Mouse (Mus musculus): Measurements from ENCODE around the gene Ucn. TPM values are rescaled to one million over a fixed set of nuclear protein-coding genes. Genes with fewer than 3 reads are reported as not detected.

Ucn gene
- total and polyA plus RNA-seq, 3 experiments, result not detected

DNA sequence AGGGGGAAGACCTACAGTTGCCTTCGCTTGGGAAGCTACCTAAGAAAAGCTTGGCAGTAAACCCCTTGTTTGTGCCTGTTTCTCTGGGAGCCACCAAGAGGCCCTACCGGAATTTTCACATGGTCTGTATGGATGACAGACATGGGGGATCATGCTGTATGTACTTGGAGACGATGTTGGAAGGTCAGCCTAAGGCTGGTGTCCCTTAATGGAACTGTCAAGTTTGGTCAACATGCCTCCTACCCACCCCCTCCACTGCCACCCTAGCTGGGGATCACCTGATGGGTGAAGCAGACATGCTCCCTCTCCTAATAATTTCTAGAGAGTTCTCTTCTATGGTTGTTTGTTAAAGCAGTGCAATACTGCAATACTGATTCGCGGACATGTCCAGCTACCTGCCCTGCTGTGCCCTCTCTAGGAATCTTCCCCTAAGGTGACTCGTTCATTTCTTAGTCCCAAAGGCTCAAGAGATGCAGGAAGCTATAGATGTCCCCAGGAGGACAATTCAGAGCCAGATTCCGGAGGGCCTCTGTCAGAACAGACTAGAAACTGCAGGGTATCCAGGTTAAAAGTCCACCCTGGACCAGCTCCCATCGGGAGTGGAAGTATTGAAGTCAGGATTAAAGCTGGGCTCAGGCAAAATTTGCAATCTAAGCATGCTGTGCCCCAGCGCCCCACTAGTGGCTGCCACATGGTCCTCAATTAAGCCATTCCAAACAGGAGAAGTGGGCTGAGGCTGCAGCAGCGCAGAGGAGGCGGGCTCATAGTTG is 42.7 kb downstream of the Ucn start:
- Histone ChIP-seq H3K9me3 (replicated peaks; ENCODE audit: insufficient read depth, low read length) (no peaks in the 10 kb centered on the region), H3K36me3 (ENCODE audit: control insufficient read depth in 1 of 2, insufficient read depth in 2 of 2, low read length in 2 of 2) (no peaks in the 10 kb centered on the region), H3K9ac (ENCODE audit: control insufficient read depth, low read depth, low read length, poor library complexity, severe bottlenecking) (no peak overlapping the region), H3K27me3 (ENCODE audit: control insufficient read depth in 1 of 2, insufficient read depth in 2 of 2, low read length in 2 of 2) (peaks cover 2 to 7% of the 10 kb centered on the region in 2 experiments), H3K79me2 (ENCODE audit: control insufficient read depth, insufficient read depth, low read length, poor library complexity) (no peaks in the 10 kb centered on the region), H3K4me3 (ENCODE audit: control insufficient read depth in 1 of 2, insufficient read depth in 1 of 2, low read depth in 2 of 2, low read length in 2 of 2) (peak overlapping the region; percentile 7 to 34; a peak in 2 of 4 replicates), H3K27ac (ENCODE audit: control insufficient read depth, low read depth, low read length) (no peak overlapping the region), H3K4me1 (ENCODE audit: control insufficient read depth in 1 of 2, insufficient read depth in 2 of 2, low read length in 2 of 2) (no peaks in the 10 kb centered on the region)
- TF ChIP-seq GABPA (IDR thresholded peaks at IDR 0.05; ENCODE audit: low read depth, low read length) (no peak), SMC3 (IDR thresholded peaks at IDR 0.05; ENCODE audit: low read depth, low read length) (no peak), RCOR1 (IDR thresholded peaks at IDR 0.05; ENCODE audit: low read depth, low read length) (no peak), KAT2A (conservative IDR thresholded peaks at IDR 0.05; ENCODE audit: low read depth, low read length) (no peak), NRF1 (IDR thresholded peaks at IDR 0.05; ENCODE audit: insufficient read depth, low read depth, low read length, poor library complexity, severe bottlenecking) (no peak), ZC3H11A (IDR thresholded peaks at IDR 0.05; ENCODE audit: low read depth, low read length) (no peak), GATA1 (IDR thresholded peaks at IDR 0.05; ENCODE audit: low read depth, low read length) (no peak), CHD2 (IDR thresholded peaks at IDR 0.05; ENCODE audit: low read length) (no peak), ELF1 (IDR thresholded peaks at IDR 0.05; ENCODE audit: low read depth, low read length) (no peak), ZMIZ1 (IDR thresholded peaks at IDR 0.05; ENCODE audit: low read depth, low read length) (no peak), MEF2A (IDR thresholded peaks at IDR 0.05; ENCODE audit: extremely low read depth, insufficient replicate concordance, low read depth, low read length, poor library complexity, severe bottlenecking) (no peak), UBTF (IDR thresholded peaks at IDR 0.05; ENCODE audit: borderline replicate concordance, insufficient read depth, low read depth, low read length) (no peak), BHLHE40 (IDR thresholded peaks at IDR 0.05; ENCODE audit: borderline replicate concordance, low read depth, low read length) (no peak)
- no peak for DNase-seq (ENCODE audit: low read depth, low spot score)

GRCm38 (mm10) chr5:31094799-31095691 is 43.6 kb downstream of the Ucn start:
- no peaks in the 10 kb centered on the region for H3K36me3 ChIP-seq (ENCODE audit: control insufficient read depth in 1 of 2, insufficient read depth in 2 of 2, low read length in 2 of 2)
- 0 out of 2 replicates have a peak overlapping the region, but pooled peaks have one; percentile 15 for H3K9ac ChIP-seq (ENCODE audit: control insufficient read depth, low read depth, low read length, poor library complexity, severe bottlenecking)
- peak; percentile 65 for DNase-seq (ENCODE audit: low read depth, low spot score)
- H3K27me3 ChIP-seq (ENCODE audit: control insufficient read depth in 1 of 2, insufficient read depth in 2 of 2, low read length in 2 of 2), result peaks cover 7 to 12% of the 10 kb centered on the region in 2 experiments
- H3K9me3 ChIP-seq (replicated peaks; ENCODE audit: insufficient read depth, low read length), result no peaks in the 10 kb centered on the region
- H3K27ac ChIP-seq (ENCODE audit: control insufficient read depth, low read depth, low read length), result no peak overlapping the region
- H3K4me3 ChIP-seq (ENCODE audit: control insufficient read depth in 1 of 2, insufficient read depth in 1 of 2, low read depth in 2 of 2, low read length in 2 of 2), result peak overlapping the region; percentile 7 to 34; a peak in 3 of 4 replicates
- TF ChIP-seq JUND (IDR thresholded peaks at IDR 0.05; ENCODE audit: low read depth, low read length), result no peak
- TF ChIP-seq TAL1 (IDR thresholded peaks at IDR 0.05; ENCODE audit: low read length), result no peak
- no peak for TF ChIP-seq E2F4 (IDR thresholded peaks at IDR 0.05; ENCODE audit: borderline replicate concordance, low read depth, low read length)
- TF ChIP-seq TCF12 (IDR thresholded peaks at IDR 0.05; ENCODE audit: low read depth, low read length), result no peak
- peak; percentile 50; the same call in 1 of the 2 replicates for TF ChIP-seq BHLHE40 (IDR thresholded peaks at IDR 0.05; ENCODE audit: borderline replicate concordance, low read depth, low read length)
- no peak for TF ChIP-seq MAZ (IDR thresholded peaks at IDR 0.05; ENCODE audit: low read depth, low read length)
- 0 out of 4 replicates have a peak, but pooled peaks of 1 of the 2 experiments have one; percentile 32 for TF ChIP-seq POLR2A (IDR thresholded peaks at IDR 0.05; ENCODE audit: control insufficient read depth in 1 of 2, insufficient read depth in 1 of 2, low read depth in 1 of 2, low read length in 2 of 2, poor library complexity in 1 of 2)
- H3K79me2 ChIP-seq (ENCODE audit: control insufficient read depth, insufficient read depth, low read length, poor library complexity), result no peaks in the 10 kb centered on the region
- no peaks in the 10 kb centered on the region for H3K4me1 ChIP-seq (ENCODE audit: control insufficient read depth in 1 of 2, insufficient read depth in 2 of 2, low read length in 2 of 2)

Measured in MEL (cell line).